Mouse (Mus musculus): ENCODE measurements around the gene Fxyd3. TPM values are rescaled to one million over a fixed set of nuclear protein-coding genes. Genes with fewer than 3 reads are reported as not detected.

The Fxyd3 gene
- total RNA-seq, 2 experiments from 2014 or later: 1.7 TPM; not detected in 1

- no peak for TF ChIP-seq CTCF (conservative IDR thresholded peaks at IDR 0.05)
- Histone ChIP-seq H3K27ac (no peak overlapping the region), H3K4me3 (no peak overlapping the region)
- DNase-seq (ENCODE audit: low spot score in 2 of 2): no peak
Observed at GRCm38 (mm10) chr7:31031731-31032130, 44.8 kb downstream of the Fxyd3 start.

DNA sequence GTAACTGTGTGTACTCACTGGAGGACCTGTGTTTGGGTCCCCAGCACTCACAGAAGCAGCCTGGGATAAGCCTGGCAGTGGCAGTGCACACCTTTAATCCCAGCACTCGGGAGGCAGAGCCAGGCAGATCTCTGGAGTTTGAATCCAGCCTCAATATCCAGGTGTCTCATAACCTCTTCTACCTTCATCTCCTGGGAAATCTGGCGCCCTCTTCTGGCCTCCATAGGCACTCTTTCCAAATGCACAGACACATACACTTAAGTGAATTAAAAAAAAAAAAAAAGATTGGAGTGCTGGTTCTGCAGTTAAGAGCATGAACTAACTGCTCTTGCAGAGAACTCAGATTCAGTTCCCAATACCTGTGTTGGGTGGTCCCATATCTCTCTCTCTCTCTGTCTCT, 45.8 kb downstream of the Fxyd3 start:
- Histone ChIP-seq H3K4me3 (no peak overlapping the region), H3K27ac (no peak overlapping the region)
- TF ChIP-seq CTCF (conservative IDR thresholded peaks at IDR 0.05): peak; percentile 45
- no peak for DNase-seq (ENCODE audit: low spot score in 2 of 2)

- TF ChIP-seq CTCF (conservative IDR thresholded peaks at IDR 0.05): no peak
- no peak for DNase-seq (ENCODE audit: low spot score in 2 of 2)
- H3K4me3 ChIP-seq: no peak overlapping the region
- no peak overlapping the region for H3K27ac ChIP-seq
Observed at GRCm38 (mm10) chr7:31028609-31029008, 47.9 kb downstream of the Fxyd3 start.

Small RNAs within 50 kb of the gene (microRNA-seq; reads per million reads assigned to microRNA genes)
- 0 reads per million in 2 experiments for gene Mir7050

Other genes starting within 250 kb of the Fxyd3 start
- gene Ffar3, start 220.5 kb downstream of the Fxyd3 start, total RNA-seq (2021): not detected
- gene Ffar1, start 215.1 kb downstream of the Fxyd3 start, total RNA-seq (2021): not detected
- not detected for gene Cd22, start 196.4 kb downstream of the Fxyd3 start, total RNA-seq (2021)
- gene Mag, start 161.8 kb downstream of the Fxyd3 start, total RNA-seq (2021): 100 to 1,000 TPM; 135 to 145 TPM
- not detected for gene Hamp2, start 152.0 kb downstream of the Fxyd3 start, total RNA-seq (2021)
- gene Hamp, start 132.7 kb downstream of the Fxyd3 start, total RNA-seq (2021): not detected
- gene Usf2, start 119.9 kb downstream of the Fxyd3 start, total RNA-seq (2021): 100 to 1,000 TPM; 134 to 137 TPM
- gene Lsr, start 103.2 kb downstream of the Fxyd3 start, total RNA-seq (2021): 1 to 10 TPM; 7.5 to 8.6 TPM
- gene Fam187b, start 102.9 kb downstream of the Fxyd3 start, total RNA-seq (2021): not detected
- 10 to 100 TPM; 17.3 to 26.9 TPM for gene Fxyd5, start 34.2 kb downstream of the Fxyd3 start, total RNA-seq (2021)
- 100 to 1,000 TPM; 117 to 121 TPM for gene Fxyd7, start 25.2 kb downstream of the Fxyd3 start, total RNA-seq (2021)
- 100 to 1,000 TPM in 1 of 2 experiments, 10 to 100 TPM in 1; 90.9 to 114 TPM for gene Fxyd1, start 19.5 kb downstream of the Fxyd3 start, total RNA-seq (2021)
- gene Lgi4, start 17.4 kb downstream of the Fxyd3 start, total RNA-seq (2021): 10 to 100 TPM; 37.9 to 41.9 TPM
- 1 to 10 TPM; 2.9 to 7.1 TPM for gene Hpn, start 38.6 kb upstream of the Fxyd3 start, total RNA-seq (2021)
- gene Scn1b, start 50.3 kb upstream of the Fxyd3 start, total RNA-seq (2021): 100 to 1,000 TPM; 585 to 611 TPM
- gene Gramd1a, start 79.2 kb upstream of the Fxyd3 start, total RNA-seq (2021): 100 to 1,000 TPM; 118 to 124 TPM
- not detected for gene Scgb2b2, start 213.8 kb upstream of the Fxyd3 start, total RNA-seq (2021)
- not detected for gene Scgb1b2, start 215.1 kb upstream of the Fxyd3 start, total RNA-seq (2021)